Mouse (Mus musculus) embryonic facial prominence, embryonic 10.5 days (tissue): ENCODE measurements around the gene Dspp. TPM values are rescaled to one million over a fixed set of nuclear protein-coding genes. Genes with fewer than 3 reads are reported as not detected.

ENCODE experiments used
- DNase-seq: peaks from one replicate; pipeline ENCODE4 v3.0.0-alpha.2; 2017; ENCODE audit warnings: low spot score
- H3K27ac ChIP-seq: fragments of 300-500 bp; sonication (generic); replicated peaks from 2 replicates; pipeline ENCODE4 v1.5.1; 2016; ENCODE audit warnings: mild to moderate bottlenecking
- H3K27me3 ChIP-seq: fragments of 300-500 bp; sonication (generic); replicated peaks from 2 replicates; pipeline ENCODE4 v1.6.1; 2016; ENCODE audit warnings: low read depth, mild to moderate bottlenecking; ENCODE audit not compliant: poor library complexity, severe bottlenecking
- H3K36me3 ChIP-seq: fragments of 300-500 bp; sonication (generic); replicated peaks from 2 replicates; pipeline ENCODE4 v1.6.1; 2016; ENCODE audit warnings: mild to moderate bottlenecking, moderate library complexity
- H3K4me1 ChIP-seq: fragments of 300-500 bp; sonication (generic); 2 replicates; pipeline ENCODE4 v1.6.1; 2016
- H3K4me3 ChIP-seq: fragments of 300-500 bp; sonication (generic); 2 replicates; pipeline ENCODE4 v1.5.1; 2016; ENCODE audit warnings: mild to moderate bottlenecking, moderate library complexity
- H3K9me3 ChIP-seq: fragments of 300-500 bp; sonication (generic); 2 replicates; pipeline ENCODE4 v1.6.1; 2016; ENCODE audit warnings: mild to moderate bottlenecking
- WGBS: fragments of 180-500 bp; shearing (Covaris S2); methylation state at CpG from one replicate; pipeline ENCODE4 v1.1.7; 2016; 5-methylcytosine and 5-hydroxymethylcytosine counted together
- polyA plus RNA-seq: library from polyadenylated mRNA; unstranded; fragments of >200 nt; fragmentation: Nextera tagmentation; extraction: Ambion mirVana; gene quantifications from 2 replicates; pipeline ENCODE4 v1.2.1, GENCODE M21; 2016

Dspp gene
- not detected in 2 replicates for polyA plus RNA-seq

DNA sequence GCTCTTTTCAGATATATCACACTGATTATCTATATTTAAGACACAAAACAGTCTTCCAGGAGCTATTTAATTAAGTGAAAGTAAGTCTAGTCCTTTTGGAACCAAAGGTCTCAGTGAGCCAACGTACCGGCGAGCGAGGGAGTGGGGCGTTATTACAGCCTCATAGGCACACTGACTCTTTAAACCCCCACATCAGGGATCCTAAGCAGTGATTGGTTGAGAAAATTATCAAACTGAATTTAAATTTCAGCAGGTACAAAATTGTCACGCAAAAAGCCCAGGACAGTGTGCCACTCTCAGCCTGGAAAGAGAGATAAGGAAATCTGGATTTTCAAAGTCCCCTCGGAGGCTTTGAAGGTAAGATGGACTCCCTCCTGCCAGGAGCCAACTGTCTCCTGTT lies at the start of gene Dspp:
Dspp (plus strand) TSS at position 301 of the 400 bp plus-strand sequence.
- H3K27me3 ChIP-seq = no peaks in the 10 kb centered on the region
- DNase-seq = no peak
- WGBS = 90% methylated on average over 7 of the region's 7 CpGs
- H3K9me3 ChIP-seq = no peaks in the 10 kb centered on the region
- no peaks in the 10 kb centered on the region for H3K4me1 ChIP-seq
- H3K36me3 ChIP-seq = no peaks in the 10 kb centered on the region
- H3K27ac ChIP-seq = no peak within 1 kb of the TSS
- H3K4me3 ChIP-seq = no peak within 1 kb of the TSS

DNA sequence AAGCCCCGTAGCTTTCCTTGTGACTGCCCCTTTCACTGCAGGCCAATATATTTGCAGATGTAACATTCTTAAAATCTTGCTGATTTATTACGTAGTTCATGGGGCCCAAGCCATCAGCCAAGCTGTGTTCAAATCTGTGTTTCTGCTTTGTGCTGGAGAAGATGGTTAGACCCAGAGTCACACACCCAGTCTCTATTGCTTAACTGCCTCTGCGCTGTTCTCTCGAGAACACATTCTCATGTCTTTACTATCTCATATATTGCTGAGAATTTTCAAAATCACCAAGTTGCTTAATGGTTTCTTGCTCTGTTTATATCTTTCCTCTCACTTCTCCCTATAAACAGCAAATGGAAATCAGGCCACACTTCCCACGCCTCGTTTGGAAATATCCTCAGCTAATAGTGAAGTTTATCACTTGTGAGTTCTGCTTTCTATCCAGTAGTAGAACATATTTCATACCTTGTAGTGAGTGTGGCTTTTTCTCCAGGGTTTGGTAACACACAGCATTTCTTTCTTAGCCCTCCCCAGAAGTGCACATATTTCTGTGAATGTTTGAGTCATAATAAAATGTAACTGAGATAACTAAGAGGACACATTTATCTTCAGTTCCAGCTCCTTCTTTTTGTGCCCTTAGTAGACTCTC lies 46.4 kb upstream of the Dspp start:
- no peak overlapping the region for H3K27ac ChIP-seq
- H3K4me1 ChIP-seq = peaks cover 21% of the 10 kb centered on the region
- 91% methylated on average over 6 of the region's 6 CpGs for WGBS
- no peaks in the 10 kb centered on the region for H3K9me3 ChIP-seq
- no peak for DNase-seq
- no peak overlapping the region for H3K4me3 ChIP-seq
- no peaks in the 10 kb centered on the region for H3K27me3 ChIP-seq
- no peaks in the 10 kb centered on the region for H3K36me3 ChIP-seq

GRCm38 (mm10) chr5:104126561-104127320 lies 43.8 kb upstream of the Dspp start:
- no peaks in the 10 kb centered on the region for H3K36me3 ChIP-seq
- no peak overlapping the region for H3K4me3 ChIP-seq
- H3K27ac ChIP-seq = no peak overlapping the region
- no peaks in the 10 kb centered on the region for H3K27me3 ChIP-seq
- H3K4me1 ChIP-seq = peaks cover 21% of the 10 kb centered on the region
- DNase-seq = no peak
- H3K9me3 ChIP-seq = no peaks in the 10 kb centered on the region
- 89% methylated on average over 12 of the region's 12 CpGs for WGBS

GRCm38 (mm10) chr5:104127351-104127750 lies 43.2 kb upstream of the Dspp start:
- no peak for DNase-seq
- H3K36me3 ChIP-seq = no peaks in the 10 kb centered on the region
- H3K27me3 ChIP-seq = no peaks in the 10 kb centered on the region
- no peak overlapping the region for H3K27ac ChIP-seq
- no peaks in the 10 kb centered on the region for H3K9me3 ChIP-seq
- 82% methylated on average over 1 of the region's 1 CpGs for WGBS
- no peak overlapping the region for H3K4me3 ChIP-seq
- peaks cover 21% of the 10 kb centered on the region for H3K4me1 ChIP-seq

DNA sequence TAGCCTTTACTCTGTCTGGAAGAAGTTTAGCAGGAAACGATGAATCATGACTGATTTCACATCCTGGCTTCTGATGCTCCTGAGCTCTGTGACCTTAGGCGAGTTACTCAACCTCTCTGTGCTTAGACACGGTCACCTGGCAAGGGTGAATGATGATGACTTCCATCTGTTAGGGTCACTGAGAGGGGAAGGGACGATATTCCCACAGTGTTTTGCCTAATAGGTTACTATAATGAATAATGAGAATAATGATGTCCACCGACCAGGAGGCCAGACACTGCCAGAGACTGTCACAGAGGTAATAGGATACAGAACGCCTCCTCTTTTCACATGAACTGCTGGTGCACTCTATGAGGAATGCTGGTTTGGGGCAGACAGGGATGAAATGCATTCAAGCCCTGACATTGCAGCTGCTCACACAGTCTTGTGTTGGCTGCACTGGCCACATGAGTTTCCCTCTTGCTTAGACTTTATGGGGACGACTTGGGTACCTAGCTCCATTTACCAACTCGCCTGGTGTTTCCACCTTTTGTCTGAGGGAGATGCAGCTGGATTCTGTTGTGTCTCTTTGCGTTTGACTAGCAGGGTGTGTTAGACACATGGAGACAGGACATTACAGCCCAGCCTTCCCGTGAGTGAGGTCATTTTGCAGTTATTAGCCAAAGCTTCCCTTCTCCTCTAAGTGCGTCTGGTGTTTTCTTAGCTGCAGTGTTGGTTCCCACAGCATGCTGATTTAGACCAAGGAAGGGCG lies 42.1 kb upstream of the Dspp start:
- peak overlapping the region; percentile 81 for H3K27ac ChIP-seq
- WGBS = 44% methylated on average over 12 of the region's 12 CpGs
- no peaks in the 10 kb centered on the region for H3K27me3 ChIP-seq
- no peaks in the 10 kb centered on the region for H3K36me3 ChIP-seq
- H3K4me1 ChIP-seq = peaks cover 21% of the 10 kb centered on the region
- no peak overlapping the region for H3K4me3 ChIP-seq
- no peaks in the 10 kb centered on the region for H3K9me3 ChIP-seq
- peak; percentile 51 for DNase-seq

DNA sequence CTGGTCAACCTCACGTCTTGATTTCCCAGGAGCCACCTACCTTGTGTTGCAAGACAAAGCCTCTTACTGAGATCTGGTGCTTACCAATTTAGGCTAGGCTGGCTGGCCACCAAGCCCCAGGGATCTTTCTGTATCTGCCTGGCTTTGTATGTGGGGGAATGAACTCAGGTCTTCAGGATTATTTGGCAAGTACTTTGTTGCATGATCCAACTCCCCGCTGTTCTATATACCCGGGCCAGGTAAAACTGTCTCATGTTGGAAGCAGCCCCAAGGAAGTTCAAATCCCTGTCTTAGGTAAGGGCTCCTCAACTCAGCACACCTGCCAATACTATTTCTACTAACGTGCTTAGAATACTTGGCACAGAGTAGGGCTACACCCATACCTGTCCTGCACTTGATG lies 39.6 kb upstream of the Dspp start:
- 93% methylated on average over 4 of the region's 4 CpGs for WGBS
- no peaks in the 10 kb centered on the region for H3K36me3 ChIP-seq
- H3K4me3 ChIP-seq = no peak overlapping the region
- H3K4me1 ChIP-seq = peaks cover 21% of the 10 kb centered on the region
- no peak for DNase-seq
- H3K9me3 ChIP-seq = no peaks in the 10 kb centered on the region
- no peaks in the 10 kb centered on the region for H3K27me3 ChIP-seq
- no peak overlapping the region for H3K27ac ChIP-seq

DNA sequence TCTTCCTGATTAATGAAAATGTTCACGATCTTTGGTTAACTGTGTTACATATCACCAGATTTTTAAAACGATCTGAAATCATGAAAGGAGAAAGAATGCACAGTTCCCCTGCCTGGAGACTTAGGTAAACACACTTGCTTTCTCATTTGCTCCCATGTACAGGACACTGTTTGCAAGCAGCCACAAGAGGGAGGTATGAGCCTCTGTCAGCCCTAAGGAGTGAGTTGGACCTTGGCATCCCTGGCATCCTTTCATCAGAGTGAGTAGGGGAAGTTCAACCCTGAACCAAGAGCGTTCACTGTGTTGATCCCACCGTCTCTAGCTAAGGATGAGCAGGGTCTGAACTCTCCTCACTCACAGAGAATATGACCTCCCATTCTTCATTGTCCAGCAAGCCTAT lies 39.0 kb upstream of the Dspp start:
- DNase-seq = no peak
- no peak overlapping the region for H3K27ac ChIP-seq
- H3K4me3 ChIP-seq = no peak overlapping the region
- H3K4me1 ChIP-seq = peaks cover 20% of the 10 kb centered on the region
- no peaks in the 10 kb centered on the region for H3K36me3 ChIP-seq
- no peaks in the 10 kb centered on the region for H3K27me3 ChIP-seq
- no peaks in the 10 kb centered on the region for H3K9me3 ChIP-seq
- WGBS = 70% methylated on average over 4 of the region's 4 CpGs

DNA sequence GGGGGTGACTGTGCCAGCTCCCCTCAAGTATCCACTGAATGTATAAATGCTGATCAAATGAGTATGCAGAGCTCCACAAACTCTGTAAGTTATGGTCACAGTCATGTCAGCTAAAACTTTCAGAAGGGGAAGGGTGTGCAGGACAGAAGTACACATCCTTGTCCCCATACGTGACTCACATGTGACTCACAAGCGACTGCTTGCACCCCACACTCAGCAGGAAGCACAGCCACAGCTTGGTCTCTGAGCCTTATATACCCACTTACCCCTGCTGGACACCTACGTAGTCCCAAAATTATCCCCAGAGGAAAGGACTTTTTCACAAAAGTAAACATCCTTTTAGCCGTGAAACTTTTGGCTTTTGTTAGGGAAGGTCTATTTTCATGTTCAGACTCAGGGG lies 36.8 kb upstream of the Dspp start:
- Histone ChIP-seq H3K9me3 (no peaks in the 10 kb centered on the region), H3K4me1 (peaks cover 6% of the 10 kb centered on the region), H3K27me3 (no peaks in the 10 kb centered on the region), H3K36me3 (no peaks in the 10 kb centered on the region), H3K4me3 (no peak overlapping the region), H3K27ac (no peak overlapping the region)
- no peak for DNase-seq
- WGBS = 79% methylated on average over 4 of the region's 4 CpGs

- Histone ChIP-seq H3K27ac (0 out of 2 replicates have a peak overlapping the region, but pooled peaks have one; percentile 8), H3K27me3 (no peaks in the 10 kb centered on the region), H3K4me3 (no peak overlapping the region), H3K4me1 (peaks cover 3% of the 10 kb centered on the region; the same call in 1 of the 2 replicates), H3K36me3 (no peaks in the 10 kb centered on the region), H3K9me3 (no peaks in the 10 kb centered on the region)
- DNase-seq = no peak
- WGBS = 75% methylated on average over 10 of the region's 10 CpGs
These were observed 32.5 kb upstream of the Dspp start for GRCm38 (mm10) chr5:104137920-104138541.

DNA sequence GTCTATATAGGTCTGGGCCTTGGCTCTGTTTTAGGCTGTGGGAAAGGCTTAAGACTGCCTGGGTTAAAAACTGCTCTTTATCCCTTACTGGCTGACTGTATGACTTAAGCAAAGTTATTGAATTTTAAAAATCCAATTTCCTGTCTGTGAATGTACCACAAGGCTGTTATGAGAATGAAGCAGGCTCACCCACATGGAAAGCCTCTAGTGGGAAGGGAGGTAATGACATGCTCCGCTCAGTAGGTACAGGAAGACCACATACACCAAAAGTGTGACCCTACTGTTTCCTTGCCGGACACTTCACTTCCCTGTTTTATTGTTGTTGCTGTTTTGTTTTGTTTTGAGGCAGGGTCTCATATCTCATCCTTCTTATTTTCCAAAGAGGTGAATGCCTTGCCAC lies 29.4 kb upstream of the Dspp start:
- DNase-seq = no peak

GRCm38 (mm10) chr5:104144057-104144456 lies 26.5 kb upstream of the Dspp start:
- H3K27ac ChIP-seq = no peak overlapping the region
- H3K4me1 ChIP-seq = no peaks in the 10 kb centered on the region
- no peaks in the 10 kb centered on the region for H3K9me3 ChIP-seq
- WGBS = 92% methylated on average over 4 of the region's 4 CpGs
- no peak overlapping the region for H3K4me3 ChIP-seq
- no peaks in the 10 kb centered on the region for H3K36me3 ChIP-seq
- H3K27me3 ChIP-seq = no peaks in the 10 kb centered on the region
- DNase-seq = no peak

More for the DNA sequence above, 29.4 kb upstream of the Dspp start:
- 78% methylated on average over 2 of the region's 2 CpGs for WGBS
- Histone ChIP-seq H3K27ac (no peak overlapping the region), H3K36me3 (no peaks in the 10 kb centered on the region), H3K27me3 (no peaks in the 10 kb centered on the region), H3K4me1 (peaks cover 3% of the 10 kb centered on the region; the same call in 1 of the 2 replicates), H3K9me3 (no peaks in the 10 kb centered on the region), H3K4me3 (no peak overlapping the region)

GRCm38 (mm10) chr5:104149349-104149748 lies 21.2 kb upstream of the Dspp start:
- H3K4me3 ChIP-seq = no peak overlapping the region
- H3K9me3 ChIP-seq = no peaks in the 10 kb centered on the region
- no peak overlapping the region; the same call in 1 of the 2 replicates for H3K27ac ChIP-seq
- WGBS = 48% methylated on average over 7 of the region's 7 CpGs
- H3K27me3 ChIP-seq = no peaks in the 10 kb centered on the region
- peak; percentile 17 for DNase-seq
- H3K36me3 ChIP-seq = no peaks in the 10 kb centered on the region
- H3K4me1 ChIP-seq = 0 out of 2 replicates have a peak, but pooled peaks cover 5% of the 10 kb centered on the region
